Mouse (Mus musculus): ENCODE data around the gene Slc25a21. TPM values are rescaled to one million over a fixed set of nuclear protein-coding genes. Genes with fewer than 3 reads are reported as not detected.
"Not testable (repeated sequence)": the region's sequence is repeated elsewhere in the genome, so short reads cannot be mapped to it uniquely, and the experiment has no call there.

The Slc25a21 gene
- polyA plus RNA-seq, 1 experiment from 2014 or later, result 4.1 TPM

GRCm38 (mm10) chr12:57212463-57212862 is 15.2 kb upstream of the Slc25a21 start:
- H3K4me3 ChIP-seq (ENCODE audit: low read depth, low read length); H3K4me2 ChIP-seq (replicated peaks; ENCODE audit: low read depth, low read length); ATAC-seq (ENCODE audit: insufficient number of reproducible peaks, insufficient read depth, low FRiP score, low read depth); H3K36me3 ChIP-seq (ENCODE audit: control insufficient read depth, insufficient read depth, low read length); H3K4me1 ChIP-seq (ENCODE audit: control insufficient read depth, insufficient read depth, low read length); H3K27me3 ChIP-seq (ENCODE audit: control insufficient read depth, insufficient read depth, low read length); H3K9me3 ChIP-seq (ENCODE audit: control insufficient read depth, low read depth, low read length); H3K9ac ChIP-seq (replicated peaks; ENCODE audit: low read depth, low read length); H3K27ac ChIP-seq (ENCODE audit: low read length): not testable (repeated sequence)
- WGBS, result 72% methylated on average over 5 of the region's 5 CpGs

GRCm38 (mm10) chr12:57211353-57212311 is 14.4 kb upstream of the Slc25a21 start:
- no peaks in the 10 kb centered on the region for H3K36me3 ChIP-seq (ENCODE audit: control insufficient read depth, insufficient read depth, low read length)
- WGBS, result 7% methylated on average over 30 of the region's 30 CpGs
- no peak overlapping the region for H3K27ac ChIP-seq (ENCODE audit: low read length)
- H3K27me3 ChIP-seq (ENCODE audit: control insufficient read depth, insufficient read depth, low read length), result no peaks in the 10 kb centered on the region
- peak; percentile 76 for ATAC-seq (ENCODE audit: insufficient number of reproducible peaks, insufficient read depth, low FRiP score, low read depth)
- no peaks in the 10 kb centered on the region for H3K4me1 ChIP-seq (ENCODE audit: control insufficient read depth, insufficient read depth, low read length)
- H3K4me2 ChIP-seq (replicated peaks; ENCODE audit: low read depth, low read length), result peak overlapping the region; percentile 80
- H3K9me3 ChIP-seq (ENCODE audit: control insufficient read depth, low read depth, low read length), result no peaks in the 10 kb centered on the region
- H3K4me3 ChIP-seq (ENCODE audit: low read depth, low read length), result peak overlapping the region; percentile 41
- H3K9ac ChIP-seq (replicated peaks; ENCODE audit: low read depth, low read length), result peak overlapping the region; percentile 36

GRCm38 (mm10) chr12:57204276-57204851 is 7.1 kb upstream of the Slc25a21 start:
- no peaks in the 10 kb centered on the region for H3K27me3 ChIP-seq (ENCODE audit: control insufficient read depth, insufficient read depth, low read length)
- H3K4me1 ChIP-seq (ENCODE audit: control insufficient read depth, insufficient read depth, low read length), result no peaks in the 10 kb centered on the region
- no peak overlapping the region for H3K4me2 ChIP-seq (replicated peaks; ENCODE audit: low read depth, low read length)
- H3K36me3 ChIP-seq (ENCODE audit: control insufficient read depth, insufficient read depth, low read length), result no peaks in the 10 kb centered on the region
- H3K27ac ChIP-seq (ENCODE audit: low read length), result no peak overlapping the region
- ATAC-seq (ENCODE audit: insufficient number of reproducible peaks, insufficient read depth, low FRiP score, low read depth), result no peak
- H3K9me3 ChIP-seq (ENCODE audit: control insufficient read depth, low read depth, low read length), result no peaks in the 10 kb centered on the region
- no peak overlapping the region for H3K9ac ChIP-seq (replicated peaks; ENCODE audit: low read depth, low read length)
- H3K4me3 ChIP-seq (ENCODE audit: low read depth, low read length), result no peak overlapping the region
- WGBS, result 56% methylated on average over 4 of the region's 4 CpGs

DNA sequence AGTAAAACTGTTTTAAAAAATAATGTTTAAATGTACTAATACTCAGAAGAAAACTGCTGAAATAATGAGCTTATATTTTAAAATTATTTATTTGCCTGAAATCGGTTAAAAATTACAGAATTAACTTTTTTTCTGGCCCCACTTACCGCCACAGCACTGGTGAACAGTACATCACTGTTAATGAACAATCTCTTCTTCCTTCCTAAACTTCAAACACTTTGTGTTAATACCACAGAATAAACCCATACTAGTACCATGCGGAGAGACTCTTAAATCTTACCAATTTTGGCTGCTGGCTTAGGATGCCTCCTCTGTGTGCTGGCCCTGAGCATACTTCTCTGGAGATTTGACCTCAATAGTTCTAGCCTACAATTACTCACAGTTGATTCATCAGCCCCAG is 4.6 kb upstream of the Slc25a21 start:
- ATAC-seq (ENCODE audit: insufficient number of reproducible peaks, insufficient read depth, low FRiP score, low read depth), result no peak
- no peak overlapping the region for H3K27ac ChIP-seq (ENCODE audit: low read length)
- no peaks in the 10 kb centered on the region for H3K27me3 ChIP-seq (ENCODE audit: control insufficient read depth, insufficient read depth, low read length)
- no peaks in the 10 kb centered on the region for H3K4me1 ChIP-seq (ENCODE audit: control insufficient read depth, insufficient read depth, low read length)
- H3K9me3 ChIP-seq (ENCODE audit: control insufficient read depth, low read depth, low read length), result no peaks in the 10 kb centered on the region
- H3K4me2 ChIP-seq (replicated peaks; ENCODE audit: low read depth, low read length), result no peak overlapping the region
- H3K9ac ChIP-seq (replicated peaks; ENCODE audit: low read depth, low read length), result no peak overlapping the region
- WGBS, result 90% methylated on average over 3 of the region's 3 CpGs
- H3K4me3 ChIP-seq (ENCODE audit: low read depth, low read length), result no peak overlapping the region
- H3K36me3 ChIP-seq (ENCODE audit: control insufficient read depth, insufficient read depth, low read length), result no peaks in the 10 kb centered on the region

DNA sequence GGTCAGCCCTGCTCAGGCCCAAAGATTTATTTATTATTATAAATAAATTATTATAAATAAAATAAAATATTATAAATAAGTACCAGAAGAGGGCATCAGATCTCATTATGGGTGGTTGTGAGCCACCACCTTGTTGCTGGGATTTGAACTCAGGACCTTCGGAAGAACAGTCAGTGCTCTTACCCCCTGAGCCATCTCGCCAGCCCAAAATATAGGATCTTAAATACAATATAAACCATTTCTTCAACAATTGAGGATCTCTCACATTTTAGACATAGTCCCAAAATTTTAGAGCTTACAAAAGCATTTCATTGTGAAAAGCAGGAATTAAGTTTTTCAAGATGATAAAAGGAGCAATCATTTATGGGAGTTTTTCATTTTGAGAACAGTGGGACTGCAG is 2.2 kb upstream of the Slc25a21 start:
- Histone ChIP-seq H3K4me1 (ENCODE audit: control insufficient read depth, insufficient read depth, low read length) (no peaks in the 10 kb centered on the region), H3K9me3 (ENCODE audit: control insufficient read depth, low read depth, low read length) (no peaks in the 10 kb centered on the region), H3K4me3 (ENCODE audit: low read depth, low read length) (no peak overlapping the region), H3K36me3 (ENCODE audit: control insufficient read depth, insufficient read depth, low read length) (no peaks in the 10 kb centered on the region), H3K9ac (replicated peaks; ENCODE audit: low read depth, low read length) (no peak overlapping the region), H3K4me2 (replicated peaks; ENCODE audit: low read depth, low read length) (no peak overlapping the region), H3K27me3 (ENCODE audit: control insufficient read depth, insufficient read depth, low read length) (no peaks in the 10 kb centered on the region), H3K27ac (ENCODE audit: low read length) (no peak overlapping the region)
- no peak for ATAC-seq (ENCODE audit: insufficient number of reproducible peaks, insufficient read depth, low FRiP score, low read depth)
- 92% methylated on average over 2 of the region's 2 CpGs for WGBS

DNA sequence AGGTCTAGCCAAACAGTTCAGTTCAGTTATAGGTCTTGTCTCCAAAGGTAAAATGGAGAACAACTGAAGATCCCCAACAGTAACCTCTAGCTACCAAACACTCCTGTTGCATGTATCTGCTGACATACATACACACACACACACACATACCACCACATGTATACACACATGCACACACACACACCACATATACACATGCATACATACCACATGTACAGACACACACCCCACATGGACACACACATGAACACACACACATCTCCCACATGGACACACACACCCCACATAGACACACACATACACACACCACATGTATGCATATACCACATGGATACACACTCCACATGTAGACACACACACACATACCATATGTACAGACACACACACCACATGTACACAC is 997 bp upstream of the Slc25a21 start:
- no peak overlapping the region for H3K4me3 ChIP-seq (ENCODE audit: low read depth, low read length)
- no peaks in the 10 kb centered on the region for H3K27me3 ChIP-seq (ENCODE audit: control insufficient read depth, insufficient read depth, low read length)
- H3K27ac ChIP-seq (ENCODE audit: low read length), result no peak overlapping the region
- no peak for ATAC-seq (ENCODE audit: insufficient number of reproducible peaks, insufficient read depth, low FRiP score, low read depth)
- H3K36me3 ChIP-seq (ENCODE audit: control insufficient read depth, insufficient read depth, low read length), result no peaks in the 10 kb centered on the region
- no peaks in the 10 kb centered on the region for H3K4me1 ChIP-seq (ENCODE audit: control insufficient read depth, insufficient read depth, low read length)
- no peaks in the 10 kb centered on the region for H3K9me3 ChIP-seq (ENCODE audit: control insufficient read depth, low read depth, low read length)
- no peak overlapping the region for H3K4me2 ChIP-seq (replicated peaks; ENCODE audit: low read depth, low read length)
- no peak overlapping the region for H3K9ac ChIP-seq (replicated peaks; ENCODE audit: low read depth, low read length)

- Histone ChIP-seq H3K4me3 (ENCODE audit: low read depth, low read length) (peak overlapping the region; percentile 31), H3K36me3 (ENCODE audit: control insufficient read depth, insufficient read depth, low read length) (no peaks in the 10 kb centered on the region), H3K27me3 (ENCODE audit: control insufficient read depth, insufficient read depth, low read length) (no peaks in the 10 kb centered on the region), H3K9me3 (ENCODE audit: control insufficient read depth, low read depth, low read length) (no peaks in the 10 kb centered on the region), H3K27ac (ENCODE audit: low read length) (no peak overlapping the region), H3K9ac (replicated peaks; ENCODE audit: low read depth, low read length) (peak overlapping the region; percentile 2; the same call in 1 of the 2 replicates), H3K4me2 (replicated peaks; ENCODE audit: low read depth, low read length) (peak overlapping the region; percentile 81), H3K4me1 (ENCODE audit: control insufficient read depth, insufficient read depth, low read length) (no peaks in the 10 kb centered on the region)
- WGBS, result 2% methylated on average over 59 of the region's 59 CpGs
- peak; percentile 81 for ATAC-seq (ENCODE audit: insufficient number of reproducible peaks, insufficient read depth, low FRiP score, low read depth)
Observed at GRCm38 (mm10) chr12:57196608-57197362, 487 bp downstream of the Slc25a21 start.

DNA sequence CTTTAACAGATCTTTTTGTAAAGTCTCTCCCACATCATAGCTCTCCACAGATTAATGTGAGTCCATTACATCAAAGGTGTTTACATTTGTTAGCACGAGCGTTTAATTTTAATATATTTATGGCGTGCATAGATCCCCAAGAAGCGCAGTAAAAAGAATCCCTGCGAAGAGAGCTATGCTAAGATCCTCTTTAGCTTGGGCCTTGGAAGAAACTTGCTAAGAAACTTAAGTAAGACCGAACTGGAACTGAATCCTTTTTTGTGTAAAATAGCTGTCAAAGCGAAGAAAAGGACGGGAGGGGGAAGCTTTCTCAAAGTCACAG is 1.0 kb downstream of the Slc25a21 start:
- 8% methylated on average over 8 of the region's 8 CpGs for WGBS
- Histone ChIP-seq H3K9me3 (ENCODE audit: control insufficient read depth, low read depth, low read length) (no peaks in the 10 kb centered on the region), H3K4me1 (ENCODE audit: control insufficient read depth, insufficient read depth, low read length) (no peaks in the 10 kb centered on the region), H3K27ac (ENCODE audit: low read length) (no peak overlapping the region), H3K4me2 (replicated peaks; ENCODE audit: low read depth, low read length) (peak overlapping the region; percentile 81), H3K4me3 (ENCODE audit: low read depth, low read length) (peak overlapping the region; percentile 31), H3K27me3 (ENCODE audit: control insufficient read depth, insufficient read depth, low read length) (no peaks in the 10 kb centered on the region), H3K9ac (replicated peaks; ENCODE audit: low read depth, low read length) (peak overlapping the region; percentile 2; the same call in 1 of the 2 replicates), H3K36me3 (ENCODE audit: control insufficient read depth, insufficient read depth, low read length) (no peaks in the 10 kb centered on the region)
- no peak for ATAC-seq (ENCODE audit: insufficient number of reproducible peaks, insufficient read depth, low FRiP score, low read depth)
